Mouse (Mus musculus) testis, adult 2 months (tissue): ENCODE results near the gene Ppp2r5e. TPM values are rescaled to one million over a fixed set of nuclear protein-coding genes. Genes with fewer than 3 reads are reported as not detected.

Experiments used
- H3K27ac ChIP-seq: fragments of 200-500 bp; 2 replicates; pipeline ENCODE4 v1.5.1; 2012; ENCODE audit warnings: low read depth, low read length; ENCODE audit not compliant: control insufficient read depth, insufficient read depth
- H3K27me3 ChIP-seq: fragments of 200-500 bp; 2 replicates; pipeline ENCODE4 v1.6.1; 2012; ENCODE audit warnings: mild to moderate bottlenecking, low read length, moderate library complexity; ENCODE audit not compliant: control insufficient read depth, insufficient read depth
- H3K36me3 ChIP-seq: fragments of 200-500 bp; 2 replicates; pipeline ENCODE4 v1.6.1; 2012; ENCODE audit warnings: mild to moderate bottlenecking, low read length; ENCODE audit not compliant: control insufficient read depth, insufficient read depth
- H3K4me1 ChIP-seq: fragments of 200-500 bp; 2 replicates; pipeline ENCODE4 v1.6.1; 2012; ENCODE audit warnings: low read length; ENCODE audit not compliant: control insufficient read depth, insufficient read depth
- H3K4me3 ChIP-seq: fragments of 200-500 bp; 2 replicates; pipeline ENCODE4 v1.5.1; 2012; ENCODE audit warnings: low read depth, mild to moderate bottlenecking, low read length, moderate library complexity, mixed read lengths; ENCODE audit not compliant: control insufficient read depth
- CTCF ChIP-seq: fragments of 200-500 bp; IDR thresholded peaks from 2 replicates; pipeline ENCODE4 v1.5.1; 2012; ENCODE audit warnings: low read depth, mild to moderate bottlenecking, inconsistent platforms, low read length, moderate library complexity; ENCODE audit not compliant: control insufficient read depth, insufficient read depth, insufficient replicate concordance
- POLR2A ChIP-seq: fragments of 200-500 bp; IDR thresholded peaks from 2 replicates; pipeline ENCODE4 v1.6.1; 2012; ENCODE audit warnings: low read depth, mild to moderate bottlenecking, inconsistent platforms, low read length, moderate library complexity; ENCODE audit not compliant: control insufficient read depth
- polyA plus RNA-seq: library from polyadenylated mRNA; depleted of rRNA; stranded (reverse); fragments of >200 nt; gene quantifications from 2 replicates; pipeline ENCODE4 v1.2.3, GENCODE M21; 2012; rRNA removed

Ppp2r5e gene
- 74.8 and 93.9 TPM in 2 replicates for polyA plus RNA-seq

- Histone ChIP-seq H3K4me3 (peak within 1 kb of the TSS; percentile 92), H3K27ac (peak within 1 kb of the TSS; percentile 93), H3K27me3 (no peaks in the 10 kb centered on the region), H3K4me1 (peaks cover 2% of the 10 kb centered on the region; the same call in 1 of the 2 replicates), H3K36me3 (no peaks in the 10 kb centered on the region)
- no peak for TF ChIP-seq CTCF
- peak; percentile 85 for TF ChIP-seq POLR2A
Observed at GRCm38 (mm10) chr12:75596154-75597002, at the start of gene Ppp2r5e. Ppp2r5e (minus strand) TSS chr12:75596245.

DNA sequence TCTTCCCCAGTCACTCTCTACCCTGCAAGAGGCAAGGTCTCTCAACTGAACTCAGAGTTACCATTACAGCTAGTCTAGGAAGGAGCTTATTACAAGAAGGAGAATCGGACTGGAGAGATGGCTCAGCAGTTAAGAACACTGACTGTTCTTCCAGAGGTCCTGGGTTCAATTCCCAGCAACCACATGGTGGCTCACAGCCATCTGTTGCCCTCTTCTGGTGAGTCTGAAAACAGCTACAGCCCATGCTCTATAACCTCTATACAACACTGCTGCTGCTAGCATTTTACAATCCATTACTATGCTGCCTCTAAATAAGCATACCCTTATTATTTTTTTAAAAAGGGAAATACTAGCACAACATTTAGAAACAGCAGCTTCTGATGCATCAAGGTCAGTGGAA lies 49.7 kb upstream of the Ppp2r5e start:
- TF ChIP-seq CTCF, result no peak
- TF ChIP-seq POLR2A, result no peak
- Histone ChIP-seq H3K4me1 (peaks cover 6% of the 10 kb centered on the region), H3K27ac (no peak overlapping the region), H3K36me3 (no peaks in the 10 kb centered on the region), H3K27me3 (no peaks in the 10 kb centered on the region), H3K4me3 (no peak overlapping the region)

DNA sequence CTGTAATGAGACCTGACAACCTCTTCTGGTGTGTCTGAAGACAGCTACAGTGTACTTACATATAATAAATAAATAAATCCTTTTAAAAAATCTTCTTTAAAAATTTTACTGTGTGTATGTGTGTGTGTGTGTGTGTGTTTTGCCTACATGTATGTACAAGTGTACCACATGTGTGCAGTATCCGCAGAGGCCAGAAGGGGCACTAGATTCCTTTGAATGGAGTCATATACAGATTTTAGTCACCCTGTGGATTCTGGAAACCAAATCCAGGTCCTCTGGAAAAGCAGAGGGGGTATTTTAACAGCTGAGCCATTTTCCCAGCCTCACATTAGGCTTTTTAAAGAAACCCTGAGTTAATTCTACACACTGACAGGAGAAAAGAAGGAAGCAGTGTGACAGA lies 45.7 kb upstream of the Ppp2r5e start:
- H3K4me3 ChIP-seq, result no peak overlapping the region
- no peak for TF ChIP-seq POLR2A
- TF ChIP-seq CTCF, result no peak
- H3K36me3 ChIP-seq, result no peaks in the 10 kb centered on the region
- no peak overlapping the region for H3K27ac ChIP-seq
- H3K4me1 ChIP-seq, result no peaks in the 10 kb centered on the region
- H3K27me3 ChIP-seq, result no peaks in the 10 kb centered on the region

DNA sequence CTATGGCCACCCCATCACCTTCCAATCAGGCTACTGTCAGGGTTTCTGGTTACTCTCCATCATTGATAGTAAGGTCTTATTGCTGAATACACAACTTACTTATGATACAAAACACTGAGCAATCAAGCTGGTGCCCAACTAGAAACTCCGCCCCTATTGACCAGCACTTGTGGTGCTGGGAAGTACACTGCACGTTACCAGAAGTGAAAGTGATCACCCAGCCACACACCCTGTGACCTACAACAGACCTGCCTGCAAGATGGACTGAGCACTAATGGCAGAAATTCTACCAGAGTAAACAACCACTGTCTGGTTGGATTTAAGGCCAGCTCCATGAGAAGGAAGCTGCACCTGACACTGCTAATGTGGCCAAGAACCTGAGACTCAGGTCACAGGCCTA lies 42.3 kb upstream of the Ppp2r5e start:
- Histone ChIP-seq H3K27me3 (no peaks in the 10 kb centered on the region), H3K4me3 (no peak overlapping the region), H3K36me3 (no peaks in the 10 kb centered on the region), H3K4me1 (no peaks in the 10 kb centered on the region), H3K27ac (no peak overlapping the region)
- TF ChIP-seq POLR2A (no peak), CTCF (no peak)

DNA sequence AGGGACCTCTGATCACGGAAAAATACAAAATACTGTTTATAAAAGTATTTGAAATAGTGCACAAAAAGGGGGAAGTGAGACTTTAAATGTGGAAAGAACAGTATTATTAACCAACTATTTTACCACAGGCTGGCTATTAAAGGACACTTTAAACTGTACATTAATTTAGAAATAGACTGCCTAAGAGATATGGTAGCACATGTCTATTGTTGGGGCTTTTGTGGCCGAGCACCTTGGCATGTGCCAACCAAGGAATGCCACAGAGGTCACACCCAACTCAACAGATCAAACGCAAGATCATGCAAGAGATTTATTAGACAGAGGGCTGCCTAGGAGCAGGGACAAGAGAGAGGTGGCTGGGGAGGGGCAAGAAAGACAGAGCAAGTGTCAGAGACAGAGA lies 41.1 kb upstream of the Ppp2r5e start:
- H3K4me3 ChIP-seq, result no peak overlapping the region

DNA sequence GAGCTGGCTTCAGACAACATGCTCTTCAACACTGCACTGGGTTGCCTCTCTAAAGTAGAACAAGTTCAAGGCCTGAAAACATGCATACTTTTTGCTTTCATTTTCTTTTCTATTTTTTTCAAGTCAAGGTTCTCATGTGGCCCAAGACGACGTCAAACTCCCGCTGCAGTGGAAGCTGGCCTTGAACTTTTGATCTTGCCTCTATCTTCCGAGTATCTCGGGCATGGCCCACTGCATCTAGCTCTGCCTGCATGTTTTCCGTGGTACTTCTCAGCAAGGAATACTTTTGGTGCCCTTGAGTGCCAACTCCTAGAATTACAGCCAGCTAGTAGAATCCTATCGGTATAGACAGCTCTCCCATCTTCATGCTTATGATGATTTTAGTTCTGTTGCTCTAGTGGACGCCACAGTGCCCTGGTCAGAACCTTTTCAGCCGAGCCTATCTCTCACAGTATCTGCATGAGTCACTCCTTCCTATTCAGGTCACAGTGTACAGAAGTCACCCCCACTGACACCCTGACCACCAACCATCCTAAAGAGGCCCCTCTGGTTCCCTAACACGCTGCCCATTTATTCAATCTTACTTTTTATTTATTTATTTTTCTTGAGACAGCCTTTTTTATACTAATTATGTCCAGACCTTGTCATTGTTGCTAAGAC lies 39.9 kb upstream of the Ppp2r5e start:
- H3K4me3 ChIP-seq, result no peak overlapping the region
- no peaks in the 10 kb centered on the region for H3K27me3 ChIP-seq
- no peak overlapping the region for H3K27ac ChIP-seq
- no peak for TF ChIP-seq CTCF
- no peak for TF ChIP-seq POLR2A
- no peaks in the 10 kb centered on the region; the same call in none of the 2 replicates for H3K4me1 ChIP-seq
- H3K36me3 ChIP-seq, result no peaks in the 10 kb centered on the region

More for the DNA sequence above, 41.1 kb upstream of the Ppp2r5e start:
- Histone ChIP-seq H3K36me3 (no peaks in the 10 kb centered on the region), H3K27ac (no peak overlapping the region), H3K4me1 (no peaks in the 10 kb centered on the region; the same call in 1 of the 2 replicates), H3K27me3 (no peaks in the 10 kb centered on the region)
- TF ChIP-seq POLR2A (no peak), CTCF (no peak)

GRCm38 (mm10) chr12:75629618-75630017 lies 33.6 kb upstream of the Ppp2r5e start:
- Histone ChIP-seq H3K27me3 (no peaks in the 10 kb centered on the region), H3K36me3 (no peaks in the 10 kb centered on the region), H3K27ac (no peak overlapping the region), H3K4me3 (no peak overlapping the region), H3K4me1 (no peaks in the 10 kb centered on the region; the same call in none of the 2 replicates)
- TF ChIP-seq POLR2A (no peak), CTCF (no peak)
